Mouse (Mus musculus) testis, postnatal 10 days (tissue): ENCODE data around the gene Dnm3.

ENCODE experiments used
- DNase-seq: peaks from one replicate; pipeline ENCODE4 v3.0.0; 2021; ENCODE audit warnings: low spot score

The Dnm3 gene

GRCm38 (mm10) chr1:162209010-162209409 lies 268.8 kb downstream of the Dnm3 start:
- no peak for DNase-seq

GRCm38 (mm10) chr1:162207708-162208043 lies 270.2 kb downstream of the Dnm3 start:
- DNase-seq: no peak

- DNase-seq: no peak
These were observed 270.7 kb downstream of the Dnm3 start for GRCm38 (mm10) chr1:162206998-162207707.

GRCm38 (mm10) chr1:162202465-162203348 lies 275.1 kb downstream of the Dnm3 start:
- no peak for DNase-seq

GRCm38 (mm10) chr1:162200446-162200845 lies 277.4 kb downstream of the Dnm3 start:
- DNase-seq: no peak

- DNase-seq: no peak
These were observed 280.8 kb downstream of the Dnm3 start for GRCm38 (mm10) chr1:162196812-162197680.

- no peak for DNase-seq
These were observed 289.1 kb downstream of the Dnm3 start for GRCm38 (mm10) chr1:162188744-162189143.

GRCm38 (mm10) chr1:162187352-162188120 lies 290.3 kb downstream of the Dnm3 start:
- DNase-seq: no peak

GRCm38 (mm10) chr1:162186470-162187351 lies 291.1 kb downstream of the Dnm3 start:
- DNase-seq: no peak

- DNase-seq: peak; percentile 68
These were observed 293.7 kb downstream of the Dnm3 start for GRCm38 (mm10) chr1:162184003-162184748.

- no peak for DNase-seq
These were observed 294.4 kb downstream of the Dnm3 start for GRCm38 (mm10) chr1:162183438-162183837.

- DNase-seq: no peak
These were observed 296.5 kb downstream of the Dnm3 start for GRCm38 (mm10) chr1:162181187-162181975.

- DNase-seq: no peak
These were observed 297.4 kb downstream of the Dnm3 start for GRCm38 (mm10) chr1:162180451-162180850.

GRCm38 (mm10) chr1:162179401-162179800 lies 298.4 kb downstream of the Dnm3 start:
- no peak for DNase-seq

GRCm38 (mm10) chr1:162172806-162173205 lies 305.0 kb downstream of the Dnm3 start:
- no peak for DNase-seq

- no peak for DNase-seq
These were observed 313.9 kb downstream of the Dnm3 start for GRCm38 (mm10) chr1:162163687-162164484.

- no peak for DNase-seq
These were observed 315.2 kb downstream of the Dnm3 start for GRCm38 (mm10) chr1:162162677-162163076.

- no peak for DNase-seq
These were observed 315.6 kb downstream of the Dnm3 start for GRCm38 (mm10) chr1:162162249-162162648.
